Mouse (Mus musculus) E14TG2a.4 (cell line): ENCODE measurements around the gene Noxa1.

ENCODE experiments used
- CTCF ChIP-seq: conservative IDR thresholded peaks from 2 replicates; pipeline ENCODE4 v1.5.1; 2014; ENCODE audit warnings: low read length
- NANOG ChIP-seq: IDR thresholded peaks from 2 replicates; pipeline ENCODE4 v1.6.1; 2014; ENCODE audit warnings: borderline replicate concordance, low read length, mixed read lengths
- POU5F1 ChIP-seq: IDR thresholded peaks from 2 replicates; pipeline ENCODE4 v1.6.1; 2014; ENCODE audit warnings: low read length, borderline replicate concordance

DNA sequence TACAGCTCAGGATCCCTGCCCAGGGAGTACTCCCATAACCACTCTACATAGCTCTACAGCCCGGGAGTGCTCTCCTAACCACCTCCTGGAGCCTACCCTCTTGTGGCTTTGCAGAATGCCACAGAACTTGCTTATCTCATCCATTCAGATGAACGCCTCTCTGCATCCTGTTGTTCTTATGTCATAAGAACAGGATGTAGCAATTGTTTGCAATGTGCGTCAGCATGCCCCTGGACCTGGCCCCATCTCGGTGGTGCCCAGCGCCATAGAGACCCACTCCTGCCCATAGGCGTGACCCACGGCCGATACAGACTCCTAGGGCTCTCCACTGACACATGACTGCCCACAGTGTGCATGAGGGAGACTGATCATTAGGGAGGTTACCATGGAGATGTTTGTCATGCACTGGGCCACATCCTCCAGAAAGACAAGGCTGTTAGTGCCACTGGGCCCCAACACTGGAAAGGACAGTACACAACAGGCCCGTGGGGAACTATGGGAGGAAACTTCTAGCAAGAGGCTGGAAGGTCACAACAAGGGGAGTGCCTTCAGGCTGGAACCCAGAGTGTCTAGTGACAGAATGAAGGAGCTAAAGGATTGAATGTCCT, 16.3 kb upstream of the Noxa1 start:
- no peak for TF ChIP-seq CTCF
- TF ChIP-seq POU5F1 = no peak
- no peak for TF ChIP-seq NANOG
